Mouse (Mus musculus) adrenal gland, postnatal 25 days (tissue): ENCODE data around the gene Dbndd2. TPM values are rescaled to one million over a fixed set of nuclear protein-coding genes. Genes with fewer than 3 reads are reported as not detected.

Source experiments
- DNase-seq: peaks from one replicate; pipeline ENCODE4 v3.0.0; 2021; ENCODE audit warnings: mixed read lengths
- long read RNA-seq: library from polyadenylated mRNA; stranded (forward); transcript quantifications from one replicate; pipeline ENCODE4 v2.0.0, GENCODE M21; 2021
- total RNA-seq: library from RNA; stranded (reverse); gene quantifications from 2 replicates; pipeline ENCODE4 v1.2.3, GENCODE M21; 2021

Dbndd2 gene
- total RNA-seq: 6.3 and 6.4 TPM in 2 replicates
- long read RNA-seq, transcript Dbndd2-202 (4 exons, 1,658 nt): major isoform, 10 of 14 reads
- long read RNA-seq, partial matches to known transcripts: 0 of 14 reads
- long read RNA-seq, other reads (novel, unspliced or antisense): 2 of 14 reads

GRCm38 (mm10) chr2:164485681-164486257 lies at the start of gene Dbndd2:
TSS of gene Dbndd2 (plus strand) at chr2:164486106.
- DNase-seq: peak; percentile 39

DNA sequence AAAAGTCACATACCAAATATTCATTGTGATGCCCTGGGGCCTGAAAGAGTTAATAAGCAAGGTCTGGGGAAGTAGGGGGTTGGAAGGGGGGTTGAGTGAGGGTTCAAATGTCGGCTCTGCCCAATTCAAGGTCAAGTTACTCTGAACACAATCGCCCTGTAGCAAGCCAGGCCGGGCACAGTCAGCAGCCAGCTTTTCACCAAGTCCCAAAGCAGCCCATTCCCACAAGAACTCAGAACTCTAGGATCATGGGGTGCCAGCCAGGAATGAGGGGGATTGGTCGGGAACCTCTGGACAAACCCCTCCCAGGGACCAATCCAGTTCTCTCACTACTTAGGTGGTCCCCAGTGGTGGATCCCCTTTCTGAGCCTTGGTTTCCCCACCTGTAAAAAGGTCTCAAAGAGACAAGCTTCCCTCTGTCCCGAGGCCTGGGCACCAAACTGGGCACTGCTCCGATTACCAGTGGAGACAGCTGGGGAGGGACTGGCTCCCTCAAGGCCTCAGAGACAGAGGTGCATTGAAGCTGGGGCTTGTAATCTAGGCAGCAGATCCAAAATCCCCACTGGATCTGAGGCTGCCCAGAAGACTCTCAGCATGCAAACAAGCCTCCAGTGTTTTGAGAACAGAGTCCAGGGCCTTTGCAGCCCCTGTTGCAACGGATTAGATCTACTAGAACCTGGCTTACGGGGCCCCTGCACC lies 49.5 kb upstream of the Dbndd2 start:
- DNase-seq: no peak

GRCm38 (mm10) chr2:164436961-164437360 lies 48.9 kb upstream of the Dbndd2 start:
- DNase-seq: no peak

DNA sequence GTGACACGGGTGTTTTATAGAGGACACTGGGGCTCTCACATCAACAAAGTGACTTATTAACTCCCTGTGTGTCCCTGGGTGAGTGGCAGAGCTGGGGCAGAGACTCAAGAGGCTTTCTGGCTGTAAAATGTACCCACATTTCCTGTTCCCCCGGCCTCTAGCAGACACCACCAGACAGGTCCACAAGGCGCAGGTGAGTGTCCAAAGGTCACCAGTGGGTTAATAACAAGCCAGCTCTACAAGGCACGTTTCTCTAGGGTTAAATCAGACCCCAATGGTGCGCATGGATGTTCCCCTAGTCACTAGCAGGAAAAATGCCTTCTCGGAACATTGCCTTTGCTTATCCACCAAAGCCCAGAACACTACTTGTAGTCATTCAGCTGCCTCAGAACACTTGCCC lies 48.2 kb upstream of the Dbndd2 start:
- no peak for DNase-seq

DNA sequence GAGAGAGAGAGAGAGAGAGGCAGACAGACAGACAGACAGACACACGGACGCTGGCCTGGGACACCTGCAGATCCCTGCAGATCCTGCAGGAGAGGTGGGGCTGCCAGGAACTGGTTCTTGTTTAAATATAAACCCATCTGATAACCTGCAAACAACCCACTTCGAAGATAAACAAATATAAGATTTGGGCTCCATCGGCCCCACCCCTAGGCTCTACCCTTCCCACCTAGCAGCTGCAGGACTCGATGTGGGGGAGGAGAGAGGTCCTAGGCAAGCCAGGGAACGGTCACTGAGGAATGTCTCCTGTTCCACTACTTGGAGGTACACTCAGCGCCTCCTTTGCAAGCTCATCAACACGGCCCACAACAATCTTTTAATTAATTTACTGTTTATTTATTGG lies 47.6 kb upstream of the Dbndd2 start:
- DNase-seq: no peak

GRCm38 (mm10) chr2:164439001-164439421 lies 46.9 kb upstream of the Dbndd2 start:
- no peak for DNase-seq

- no peak for DNase-seq
Observed at GRCm38 (mm10) chr2:164440314-164440713, 45.6 kb upstream of the Dbndd2 start.

DNA sequence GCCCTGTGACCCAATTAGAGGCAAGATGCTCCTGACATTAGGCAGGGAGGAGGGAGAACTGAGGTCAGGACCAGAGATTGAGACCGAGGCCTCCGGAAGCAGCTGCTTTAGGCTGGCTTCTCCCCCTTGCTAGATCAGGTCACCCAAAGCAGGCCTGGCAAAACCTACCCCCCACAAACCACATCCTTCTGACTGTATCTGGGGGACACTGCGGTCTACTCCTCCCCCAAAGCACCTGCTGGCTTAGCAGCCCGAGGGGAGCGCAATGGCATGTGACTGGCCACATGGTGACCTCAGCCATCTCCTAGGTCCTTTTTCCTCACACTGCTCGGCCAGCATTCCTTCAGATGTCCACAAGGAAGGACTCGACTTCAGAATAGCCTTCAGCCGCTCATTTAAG lies 44.8 kb upstream of the Dbndd2 start:
- no peak for DNase-seq

DNA sequence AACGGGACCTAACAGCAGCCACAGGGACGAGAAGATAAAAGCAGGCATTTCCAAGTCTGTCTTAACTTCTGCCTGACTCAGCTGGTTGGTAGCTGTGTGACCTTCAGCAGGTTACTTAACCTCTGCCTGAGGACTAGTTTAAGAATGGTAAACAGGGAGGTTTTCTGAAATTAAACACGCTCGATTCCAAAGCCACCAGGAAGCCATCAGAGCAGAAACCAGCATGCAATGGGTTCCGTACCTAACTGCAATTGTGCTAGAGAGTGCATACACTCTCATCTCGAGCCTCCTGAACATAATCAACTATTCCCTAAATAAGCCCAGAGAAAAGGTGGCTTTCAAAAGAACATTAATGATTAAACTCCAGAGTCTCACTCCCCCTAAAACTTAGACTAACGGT lies 44.2 kb upstream of the Dbndd2 start:
- no peak for DNase-seq

DNA sequence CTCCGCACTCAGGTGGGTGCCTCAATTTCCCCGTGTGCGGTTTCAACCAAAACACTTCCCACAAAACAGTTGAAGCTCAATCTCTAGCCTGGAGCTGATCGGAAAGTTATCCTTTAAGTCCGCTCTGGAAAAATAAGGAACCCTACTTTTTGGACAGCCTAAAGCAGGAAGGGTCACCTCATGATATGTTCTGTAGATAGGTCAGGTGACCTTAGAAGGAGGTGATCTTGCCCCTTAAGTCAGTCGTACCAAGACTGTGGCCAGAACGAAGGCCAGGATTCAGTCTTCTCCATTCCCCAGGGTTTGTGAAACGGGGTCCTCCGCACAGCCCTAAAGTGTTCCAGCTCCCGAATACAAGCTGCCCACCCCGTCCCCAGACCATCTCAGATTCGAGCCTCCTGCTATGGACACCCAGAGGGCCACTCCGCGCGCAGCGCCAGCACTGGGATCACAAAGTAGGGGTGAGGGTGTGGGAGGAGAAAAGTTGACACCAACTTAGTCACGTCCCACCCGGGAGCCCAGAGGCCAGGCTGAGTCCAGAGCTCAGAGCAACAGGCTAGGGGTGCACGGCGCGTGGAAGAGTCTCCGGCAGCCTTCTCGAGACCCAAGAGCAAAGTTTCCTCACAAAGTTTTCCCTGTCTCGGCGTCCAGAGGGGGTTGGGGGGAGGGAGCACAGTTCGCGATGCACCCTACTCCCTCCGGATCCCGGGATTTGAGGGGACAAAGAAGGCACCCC lies 43.4 kb upstream of the Dbndd2 start:
- DNase-seq: peak; percentile 72

- DNase-seq: peak; percentile 92
Observed at GRCm38 (mm10) chr2:164443051-164443437, 42.9 kb upstream of the Dbndd2 start.

- DNase-seq: no peak
Observed at GRCm38 (mm10) chr2:164443460-164444000, 42.4 kb upstream of the Dbndd2 start, which contains the start of gene Sdc4. TSS of gene Sdc4 (minus strand) at chr2:164443887.

- no peak for DNase-seq
Observed at GRCm38 (mm10) chr2:164444701-164445100, 41.2 kb upstream of the Dbndd2 start.

DNA sequence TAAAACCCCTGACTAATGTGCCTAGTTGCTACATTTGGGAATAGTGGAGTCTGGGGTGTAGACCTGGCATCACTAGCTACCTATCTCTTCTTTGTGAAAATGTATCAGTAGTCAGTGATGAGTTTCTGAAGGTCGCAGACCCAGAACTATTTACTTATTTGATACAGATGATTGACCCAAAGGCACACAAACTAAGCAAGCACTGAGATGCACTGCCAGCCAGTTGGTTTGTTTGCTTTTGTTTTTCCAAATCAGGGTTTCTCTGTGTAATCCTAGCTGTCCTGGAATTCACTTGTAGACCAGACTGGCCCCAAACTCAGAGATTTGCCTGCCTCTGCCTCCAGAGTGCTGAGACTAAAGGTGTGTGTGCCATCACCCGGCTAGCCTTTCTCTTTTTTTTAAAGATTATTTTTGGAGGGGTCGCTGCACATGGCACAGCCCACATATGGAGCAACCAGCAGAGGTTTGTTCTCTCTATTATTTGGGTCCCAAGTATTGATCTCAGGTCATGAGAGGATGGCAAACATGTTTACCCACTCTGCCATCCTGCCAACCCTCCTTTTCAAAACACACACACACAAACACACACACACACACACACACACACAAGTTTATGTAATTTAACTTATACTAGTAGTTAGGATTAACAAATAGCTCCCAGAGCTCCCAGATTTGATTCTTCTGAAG lies 40.4 kb upstream of the Dbndd2 start:
- DNase-seq: no peak

DNA sequence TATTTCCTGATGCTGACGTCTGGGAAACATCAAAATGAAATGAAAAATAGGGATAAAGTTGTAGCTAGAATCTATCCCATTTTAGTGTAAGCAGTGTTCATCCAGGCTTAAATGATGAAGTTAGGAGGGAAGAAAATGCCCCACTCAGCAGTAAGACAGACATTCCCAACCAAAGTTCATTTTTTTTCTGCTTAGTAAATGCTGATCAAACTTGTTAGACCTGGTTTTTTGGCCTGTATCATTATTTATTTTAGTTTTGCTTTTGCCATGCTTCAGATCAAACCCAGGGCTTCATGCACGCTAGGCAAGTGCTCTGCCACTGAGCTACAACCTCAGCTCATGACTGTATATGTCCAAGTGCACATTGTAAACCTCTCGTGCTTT lies 39.8 kb upstream of the Dbndd2 start:
- DNase-seq: no peak

GRCm38 (mm10) chr2:164448140-164448539 lies 37.8 kb upstream of the Dbndd2 start:
- DNase-seq: no peak

GRCm38 (mm10) chr2:164448921-164449320 lies 37.0 kb upstream of the Dbndd2 start:
- DNase-seq: no peak

- DNase-seq: no peak
Observed at GRCm38 (mm10) chr2:164449341-164450042, 36.4 kb upstream of the Dbndd2 start.

- DNase-seq: no peak
Observed at GRCm38 (mm10) chr2:164452000-164452676, 33.8 kb upstream of the Dbndd2 start.

- no peak for DNase-seq
Observed at GRCm38 (mm10) chr2:164453047-164453757, 32.7 kb upstream of the Dbndd2 start.
